Mouse (Mus musculus) liver, adult 2 months (tissue): Measurements from ENCODE around the gene Cep295nl. TPM values are rescaled to one million over a fixed set of nuclear protein-coding genes. Genes with fewer than 3 reads are reported as not detected.
"Not testable (repeated sequence)": the region's sequence is repeated elsewhere in the genome, so short reads cannot be mapped to it uniquely, and the experiment has no call there.

Source experiments
- DNase-seq: peaks from one replicate; pipeline ENCODE4 v3.0.0-alpha.2; 2011; ENCODE audit warnings: low read depth, low spot score; ENCODE audit errors: extremely low read depth
- H3K27ac ChIP-seq: fragments of 200-500 bp; replicated peaks from 2 replicates; pipeline ENCODE4 v1.5.1; 2012; ENCODE audit warnings: low read depth, mild to moderate bottlenecking, control low read depth, inconsistent platforms, low read length; ENCODE audit not compliant: insufficient read depth
- H3K27me3 ChIP-seq: fragments of 200-500 bp; 2 replicates; pipeline ENCODE4 v1.6.1; 2012; ENCODE audit warnings: mild to moderate bottlenecking, moderate library complexity, low read length, inconsistent platforms; ENCODE audit not compliant: control insufficient read depth, insufficient read depth
- H3K36me3 ChIP-seq: fragments of 200-500 bp; 2 replicates; pipeline ENCODE4 v1.6.1; 2012; ENCODE audit warnings: low read length, inconsistent platforms; ENCODE audit not compliant: control insufficient read depth, insufficient read depth
- H3K4me1 ChIP-seq: fragments of 200-500 bp; 2 replicates; pipeline ENCODE4 v1.6.1; 2011; ENCODE audit warnings: low read length; ENCODE audit not compliant: control insufficient read depth, insufficient read depth
- H3K4me3 ChIP-seq: fragments of 200-500 bp; 2 replicates; pipeline ENCODE4 v1.5.1; 2011; ENCODE audit warnings: low read depth, mild to moderate bottlenecking, control low read depth, low read length, moderate library complexity; ENCODE audit not compliant: insufficient read depth
- H3K79me2 ChIP-seq: fragments of 200-500 bp; 2 replicates; pipeline ENCODE4 v1.6.1; 2012; ENCODE audit warnings: inconsistent platforms, mild to moderate bottlenecking, low read length, moderate library complexity; ENCODE audit not compliant: control insufficient read depth, insufficient read depth
- H3K9ac ChIP-seq: fragments of 200-500 bp; 2 replicates; pipeline ENCODE4 v1.6.1; 2012; ENCODE audit warnings: low read depth, mild to moderate bottlenecking, control low read depth, inconsistent platforms, low read length
- CTCF ChIP-seq: fragments of 200-500 bp; IDR thresholded peaks from 2 replicates; pipeline ENCODE4 v1.5.1; 2011; ENCODE audit warnings: low read depth, low read length, control low read depth
- POLR2A ChIP-seq: fragments of 200-500 bp; IDR thresholded peaks from 2 replicates; pipeline ENCODE4 v1.6.1; 2011; ENCODE audit warnings: low read length, control low read depth; ENCODE audit not compliant: insufficient read depth; ENCODE audit errors: extremely low read depth
- WGBS: fragments of 180-500 bp; shearing (Covaris S2); methylation state at CpG from one replicate; pipeline ENCODE4 v1.1.7; 2018; 5-methylcytosine and 5-hydroxymethylcytosine counted together
- polyA plus RNA-seq: library from polyadenylated mRNA; depleted of rRNA; stranded (reverse); fragments of >200 nt; gene quantifications from 2 replicates; pipeline ENCODE4 v1.2.3, GENCODE M21; 2012
- total RNA-seq: library from RNA; depleted of rRNA; stranded (reverse); fragments of >200 nt; gene quantifications from 2 replicates; pipeline ENCODE4 v1.2.3, GENCODE M21; 2014

Cep295nl gene
- total and polyA plus RNA-seq, 2 experiments = not detected

DNA sequence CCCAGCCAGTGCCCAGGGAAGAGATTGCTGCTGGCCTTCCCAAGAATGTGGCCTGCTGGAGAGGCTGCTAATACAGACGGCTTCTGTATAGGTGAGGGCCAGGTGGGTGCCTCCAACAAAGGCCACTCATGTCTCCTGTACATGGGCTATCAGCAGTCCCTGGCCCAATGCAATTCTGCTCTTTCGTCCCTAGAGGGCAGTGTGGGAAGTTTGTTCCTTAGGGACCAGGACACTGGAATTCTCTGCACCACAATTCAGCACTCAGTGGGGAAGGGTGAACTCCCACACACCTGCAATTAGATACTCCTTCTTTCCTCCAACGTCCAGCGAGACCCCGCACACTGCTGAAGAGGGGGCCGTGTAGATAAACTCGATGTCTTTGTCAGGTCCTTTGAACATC is 25.2 kb downstream of the Cep295nl start:
- DNase-seq = peak; percentile 19
- no peaks in the 10 kb centered on the region for H3K27me3 ChIP-seq
- 14% methylated on average over 7 of the region's 7 CpGs for WGBS
- TF ChIP-seq CTCF (peak; percentile 81), POLR2A (no peak)
- no peaks in the 10 kb centered on the region for H3K36me3 ChIP-seq
- H3K27ac ChIP-seq = no peak overlapping the region
- no peaks in the 10 kb centered on the region for H3K4me1 ChIP-seq
- no peak overlapping the region for H3K9ac ChIP-seq
- no peaks in the 10 kb centered on the region for H3K79me2 ChIP-seq
- no peak overlapping the region for H3K4me3 ChIP-seq

DNA sequence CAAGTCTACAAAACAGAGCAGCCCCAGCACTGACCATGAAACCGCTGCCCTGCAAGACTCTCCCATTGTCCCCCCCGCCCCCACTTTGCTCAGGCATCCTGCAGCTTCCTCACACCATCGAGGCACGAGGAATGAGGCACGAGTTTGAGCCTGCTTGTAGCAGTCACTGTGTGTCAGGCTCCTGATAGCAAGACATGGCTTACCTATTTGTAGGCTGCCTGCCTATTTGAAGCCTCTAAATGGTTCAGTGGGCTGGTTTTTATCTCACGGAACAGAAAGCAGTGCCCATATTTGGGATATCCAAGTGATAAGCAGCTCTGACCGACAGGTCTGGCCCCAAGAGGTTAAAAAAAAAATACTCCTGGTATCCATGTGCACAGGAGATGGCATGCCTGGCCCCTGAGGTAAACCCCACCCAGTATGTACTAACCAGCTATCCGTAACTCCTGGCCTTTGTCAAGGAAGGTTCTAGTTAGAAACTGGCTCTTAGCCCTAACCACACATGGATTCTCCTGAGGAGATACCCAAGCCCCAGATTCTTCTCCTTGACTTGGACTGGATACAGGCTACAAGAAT is 26.0 kb downstream of the Cep295nl start:
- 85% methylated on average over 8 of the region's 8 CpGs for WGBS
- H3K9ac ChIP-seq = no peak overlapping the region
- TF ChIP-seq CTCF = no peak
- TF ChIP-seq POLR2A = no peak

DNA sequence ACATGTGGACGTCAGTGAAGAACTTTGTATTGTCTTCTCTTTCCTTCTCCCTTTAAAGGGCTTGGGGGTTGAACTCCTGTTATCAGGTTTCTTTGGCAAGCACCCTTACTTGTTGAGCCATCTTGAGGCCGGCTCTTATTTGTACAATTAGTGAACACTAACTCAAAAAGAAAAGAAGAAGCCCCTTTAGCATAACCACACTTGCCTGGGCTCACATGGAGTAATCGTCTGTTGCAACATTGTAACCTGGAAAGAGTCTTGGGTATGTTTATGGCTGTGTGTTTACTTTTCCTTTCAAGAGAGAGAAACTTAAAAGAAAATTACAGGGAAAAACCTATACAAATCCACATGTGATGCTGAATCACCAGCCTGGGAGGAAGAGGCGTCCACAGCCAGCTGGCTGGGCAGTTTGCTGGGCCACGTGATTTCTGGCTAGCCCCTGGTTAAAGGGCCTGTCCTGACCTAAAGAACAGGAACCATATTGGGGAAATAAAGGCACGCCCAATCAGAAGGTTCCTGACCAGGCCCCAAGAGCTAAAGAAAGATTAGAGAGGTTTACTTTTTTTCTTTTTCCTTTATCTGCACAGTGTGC is 30.1 kb downstream of the Cep295nl start:
- TF ChIP-seq POLR2A (no peak), CTCF (no peak)
- no peak overlapping the region for H3K27ac ChIP-seq
- no peaks in the 10 kb centered on the region for H3K4me1 ChIP-seq
- no peaks in the 10 kb centered on the region for H3K27me3 ChIP-seq
- H3K9ac ChIP-seq = no peak overlapping the region
- peak; percentile 7 for DNase-seq
- no peak overlapping the region for H3K4me3 ChIP-seq
- H3K36me3 ChIP-seq = no peaks in the 10 kb centered on the region
- WGBS = 71% methylated on average over 6 of the region's 6 CpGs
- no peaks in the 10 kb centered on the region for H3K79me2 ChIP-seq

More for the DNA sequence above, 26.0 kb downstream of the Cep295nl start:
- no peak for DNase-seq
- no peaks in the 10 kb centered on the region for H3K4me1 ChIP-seq
- no peaks in the 10 kb centered on the region for H3K36me3 ChIP-seq
- H3K4me3 ChIP-seq = no peak overlapping the region
- no peaks in the 10 kb centered on the region for H3K79me2 ChIP-seq
- H3K27me3 ChIP-seq = no peaks in the 10 kb centered on the region
- H3K27ac ChIP-seq = no peak overlapping the region

DNA sequence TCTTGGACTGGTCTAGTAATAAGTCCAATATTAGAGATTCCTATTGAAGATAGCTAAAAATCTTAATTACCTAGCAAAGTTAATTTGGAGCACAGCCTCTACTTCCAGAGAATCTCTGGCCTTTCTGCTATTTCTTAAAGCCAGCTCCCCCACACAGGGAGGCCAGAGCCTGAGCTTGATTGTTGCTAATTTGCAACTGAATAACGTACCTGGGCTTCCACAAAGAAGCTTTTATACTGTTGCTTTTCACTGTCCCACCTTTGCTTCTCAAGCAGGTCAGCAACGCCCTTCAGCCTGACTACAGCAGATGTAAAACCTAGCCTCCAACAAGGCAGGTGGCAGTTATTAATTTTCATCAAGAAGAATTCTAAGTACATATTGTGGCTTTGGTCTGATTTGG is 34.3 kb downstream of the Cep295nl start:
- not testable (repeated sequence) for H3K27ac ChIP-seq, H3K4me3 ChIP-seq, H3K4me1 ChIP-seq, H3K36me3 ChIP-seq, DNase-seq, H3K9ac ChIP-seq, H3K79me2 ChIP-seq, H3K27me3 ChIP-seq
- 89% methylated on average over 2 of the region's 2 CpGs for WGBS

DNA sequence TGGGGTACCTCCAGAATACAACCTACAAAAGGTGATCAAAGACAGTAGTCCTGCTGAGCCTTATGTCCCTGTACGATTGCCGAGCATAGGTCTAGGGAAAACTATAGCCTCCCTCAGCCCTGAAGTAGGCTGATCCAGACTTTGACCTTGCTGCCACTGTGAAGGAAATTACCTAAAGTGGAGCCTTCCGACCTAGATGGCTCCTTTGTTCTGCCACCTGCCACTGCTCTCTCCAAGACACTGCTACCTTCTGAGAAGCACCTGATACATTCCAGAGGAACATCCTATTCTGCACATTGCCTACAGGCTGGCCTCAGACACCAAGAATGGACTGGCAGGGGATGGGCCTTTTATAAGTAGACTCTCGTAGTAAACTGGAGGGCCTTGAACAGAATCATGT is 38.3 kb downstream of the Cep295nl start:
- H3K27me3 ChIP-seq, H3K4me1 ChIP-seq, H3K9ac ChIP-seq, DNase-seq, H3K79me2 ChIP-seq, H3K27ac ChIP-seq, H3K4me3 ChIP-seq, H3K36me3 ChIP-seq: not testable (repeated sequence)
- whole genome bisulfite sequencing = 93% methylated on average over 4 of the region's 4 CpGs

DNA sequence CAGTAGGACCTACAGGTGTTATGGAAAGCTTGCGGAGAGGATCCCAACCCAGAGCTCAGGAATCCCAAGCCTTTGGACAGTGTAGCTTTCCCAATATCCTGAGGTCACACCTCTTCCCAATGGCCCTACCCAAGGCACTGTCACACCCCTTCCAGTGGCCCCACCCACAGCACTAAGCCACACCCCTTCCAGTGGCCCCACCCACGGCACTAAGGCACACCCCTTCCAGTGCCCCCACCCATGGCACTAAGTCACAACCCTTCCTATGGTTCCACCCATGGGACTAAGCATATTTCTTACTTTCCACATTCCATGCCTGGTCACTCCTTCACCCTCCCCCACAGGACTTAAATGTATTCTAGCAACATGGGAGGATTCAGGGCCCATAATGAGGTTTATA is 43.5 kb downstream of the Cep295nl start:
- Histone ChIP-seq H3K4me1 (no peaks in the 10 kb centered on the region), H3K36me3 (no peaks in the 10 kb centered on the region), H3K79me2 (no peaks in the 10 kb centered on the region), H3K27me3 (no peaks in the 10 kb centered on the region), H3K4me3 (no peak overlapping the region), H3K27ac (no peak overlapping the region), H3K9ac (no peak overlapping the region)
- no peak for TF ChIP-seq POLR2A
- no peak for TF ChIP-seq CTCF
- no peak for DNase-seq
- 62% methylated on average over 2 of the region's 2 CpGs for WGBS
